Mouse (Mus musculus) gastrocnemius, postnatal 4 days (tissue): ENCODE data around the gene Gm10135. TPM values are rescaled to one million over a fixed set of nuclear protein-coding genes. Genes with fewer than 3 reads are reported as not detected.
"Not testable (repeated sequence)": the region's sequence is repeated elsewhere in the genome, so short reads cannot be mapped to it uniquely, and the experiment has no call there.

Source experiments
- DNase-seq, 2 experiments: peaks; one replicate each; pipeline ENCODE4 v3.0.0; 2021 to 2022; ENCODE audit warnings: low spot score in 2 of 2, mixed read lengths in 2 of 2
- long read RNA-seq, 2 experiments: library from polyadenylated mRNA; stranded (forward); transcript quantifications; one replicate each; pipeline ENCODE4 v2.0.0; 2021
- total RNA-seq, 2 experiments: library from RNA; stranded (reverse); gene quantifications; 2 replicates each; pipeline ENCODE4 v1.2.3; 2021

Gm10135 gene
- not detected for total RNA-seq
- long read RNA-seq, experiment 1: 0 reads
- long read RNA-seq, experiment 2: 0 reads

- DNase-seq: no peak
Measured at GRCm38 (mm10) chr5:72974602-72975001, at the start of gene Gm10135. Gm10135 (minus strand) TSS chr5:72974702.

GRCm38 (mm10) chr5:73023801-73024200 lies 49.3 kb upstream of the Gm10135 start:
- no peak for DNase-seq

GRCm38 (mm10) chr5:73014745-73015144 lies 40.2 kb upstream of the Gm10135 start:
- DNase-seq: no peak

- DNase-seq: not testable (repeated sequence)
Measured at GRCm38 (mm10) chr5:73013611-73014287, 39.2 kb upstream of the Gm10135 start.

GRCm38 (mm10) chr5:73012884-73013610 lies 38.5 kb upstream of the Gm10135 start:
- not testable (repeated sequence) for DNase-seq

GRCm38 (mm10) chr5:73011806-73012205 lies 37.3 kb upstream of the Gm10135 start:
- not testable (repeated sequence) for DNase-seq

GRCm38 (mm10) chr5:73008230-73008629 lies 33.7 kb upstream of the Gm10135 start:
- DNase-seq: not testable (repeated sequence)

GRCm38 (mm10) chr5:73007582-73007959 lies 33.1 kb upstream of the Gm10135 start:
- DNase-seq: no peak

- peak in 1 of 2 experiments; percentile 29 for DNase-seq
Measured at GRCm38 (mm10) chr5:73006784-73007581, 32.5 kb upstream of the Gm10135 start, which contains the start of gene Slc10a4. Slc10a4 (plus strand) TSS chr5:73006883.

GRCm38 (mm10) chr5:73004046-73004445 lies 29.5 kb upstream of the Gm10135 start:
- DNase-seq: no peak

GRCm38 (mm10) chr5:72998546-72998945 lies 24.0 kb upstream of the Gm10135 start:
- DNase-seq: not testable (repeated sequence)

GRCm38 (mm10) chr5:72995379-72995778 lies 20.9 kb upstream of the Gm10135 start:
- DNase-seq: no peak

GRCm38 (mm10) chr5:72994928-72995327 lies 20.4 kb upstream of the Gm10135 start:
- no peak for DNase-seq

GRCm38 (mm10) chr5:72994424-72994823 lies 19.9 kb upstream of the Gm10135 start:
- no peak for DNase-seq

- no peak for DNase-seq
Measured at GRCm38 (mm10) chr5:72992474-72992873, 18.0 kb upstream of the Gm10135 start.

- DNase-seq: no peak
Measured at GRCm38 (mm10) chr5:72989756-72990155, 15.3 kb upstream of the Gm10135 start.

- no peak for DNase-seq
Measured at GRCm38 (mm10) chr5:72987786-72988185, 13.3 kb upstream of the Gm10135 start.

GRCm38 (mm10) chr5:72984091-72984490 lies 9.6 kb upstream of the Gm10135 start:
- DNase-seq: no peak

- DNase-seq: no peak
Measured at GRCm38 (mm10) chr5:72976539-72976938, 2.0 kb upstream of the Gm10135 start.

- no peak for DNase-seq
Measured at GRCm38 (mm10) chr5:72975996-72976395, 1.5 kb upstream of the Gm10135 start.

GRCm38 (mm10) chr5:72972934-72973333 lies 1.6 kb downstream of the Gm10135 start:
- DNase-seq: no peak

GRCm38 (mm10) chr5:72972435-72972834 lies 2.1 kb downstream of the Gm10135 start:
- DNase-seq: no peak
